Mouse (Mus musculus) lung, embryonic 16.5 days (tissue): ENCODE measurements at regions not wholly inside any gene's neighbourhood (a gene's known extent, or its start where the extent isn't known, plus 50 kb on each side); places are given as distances from the start of the nearest gene placed in this dataset.

Source experiments
- ATAC-seq: fragments of 200-750 bp; cut with Nextera tagmentation; 2 replicates; pipeline ENCODE4 v1.8.0; 2017; ENCODE audit warnings: low read depth, mild to moderate bottlenecking, moderate library complexity
- H3K27ac ChIP-seq: fragments of 300-500 bp; sonication (generic); 2 replicates; pipeline ENCODE4 v1.5.1; 2014; ENCODE audit warnings: mild to moderate bottlenecking, control low read depth, low read length
- H3K27me3 ChIP-seq: fragments of 300-500 bp; sonication (generic); 2 replicates; pipeline ENCODE4 v1.6.1; 2014; ENCODE audit warnings: low read depth, low read length, mixed read lengths; ENCODE audit not compliant: control insufficient read depth, insufficient read depth
- H3K36me3 ChIP-seq: fragments of 300-500 bp; sonication (generic); 2 replicates; pipeline ENCODE4 v1.6.1; 2014; ENCODE audit warnings: low read length; ENCODE audit not compliant: control insufficient read depth, insufficient read depth
- H3K4me1 ChIP-seq: fragments of 300-500 bp; sonication (generic); replicated peaks from 2 replicates; pipeline ENCODE4 v1.6.1; 2014; ENCODE audit warnings: low read length, mixed read lengths; ENCODE audit not compliant: control insufficient read depth, insufficient read depth
- H3K4me2 ChIP-seq: fragments of 300-500 bp; sonication (generic); 2 replicates; pipeline ENCODE4 v1.6.1; 2014; ENCODE audit warnings: low read depth, low read length, control low read depth
- H3K4me3 ChIP-seq: fragments of 300-500 bp; sonication (generic); 2 replicates; pipeline ENCODE4 v1.5.1; 2014; ENCODE audit warnings: mild to moderate bottlenecking, low read length, control low read depth
- H3K9ac ChIP-seq: fragments of 300-500 bp; sonication (generic); 2 replicates; pipeline ENCODE4 v1.6.1; 2014; ENCODE audit warnings: low read length, control low read depth
- H3K9me3 ChIP-seq: fragments of 300-500 bp; sonication (generic); 2 replicates; pipeline ENCODE4 v1.6.1; 2016; ENCODE audit warnings: low read length; ENCODE audit not compliant: control insufficient read depth
- WGBS: fragments of 180-500 bp; shearing (Covaris S2); extraction: QIAGEN DNeasy Blood & Tissue Kit; methylation state at CpG from one replicate; pipeline ENCODE4 v1.1.7; 2014; 5-methylcytosine and 5-hydroxymethylcytosine counted together

GRCm38 (mm10) chr12:26783800-26784199, 314.8 kb downstream of the Cmpk2 start:
- WGBS: 74% methylated on average over 3 of the region's 3 CpGs

GRCm38 (mm10) chr12:26781537-26781936, 312.5 kb downstream of the Cmpk2 start:
- H3K27ac ChIP-seq: no peak overlapping the region
- H3K4me1 ChIP-seq: no peaks in the 10 kb centered on the region
- no peak overlapping the region for H3K9ac ChIP-seq
- WGBS: 81% methylated on average over 3 of the region's 3 CpGs
- H3K9me3 ChIP-seq: 0 out of 2 replicates have a peak, but pooled peaks cover 2% of the 10 kb centered on the region
- no peak for ATAC-seq
- H3K4me2 ChIP-seq: no peak overlapping the region
- H3K4me3 ChIP-seq: no peak overlapping the region
- H3K27me3 ChIP-seq: no peaks in the 10 kb centered on the region
- H3K36me3 ChIP-seq: no peaks in the 10 kb centered on the region

More at GRCm38 (mm10) chr12:26783800-26784199, 314.8 kb downstream of the Cmpk2 start:
- ATAC-seq: no peak
- no peak overlapping the region for H3K4me2 ChIP-seq
- no peak overlapping the region for H3K9ac ChIP-seq
- H3K4me3 ChIP-seq: no peak overlapping the region
- H3K4me1 ChIP-seq: no peaks in the 10 kb centered on the region
- no peaks in the 10 kb centered on the region for H3K36me3 ChIP-seq
- 0 out of 2 replicates have a peak, but pooled peaks cover 2% of the 10 kb centered on the region for H3K9me3 ChIP-seq
- H3K27me3 ChIP-seq: no peaks in the 10 kb centered on the region
- no peak overlapping the region for H3K27ac ChIP-seq

- Histone ChIP-seq H3K4me3 (no peak overlapping the region), H3K4me2 (no peak overlapping the region), H3K27ac (no peak overlapping the region), H3K9ac (no peak overlapping the region), H3K4me1 (no peaks in the 10 kb centered on the region), H3K36me3 (no peaks in the 10 kb centered on the region), H3K27me3 (no peaks in the 10 kb centered on the region), H3K9me3 (0 out of 2 replicates have a peak, but pooled peaks cover 2% of the 10 kb centered on the region)
- WGBS: 62% methylated on average over 3 of the region's 3 CpGs
- no peak for ATAC-seq
Measured at GRCm38 (mm10) chr12:26778796-26779195, 309.8 kb downstream of the Cmpk2 start.

GRCm38 (mm10) chr12:26776986-26777385, 308.0 kb downstream of the Cmpk2 start:
- 90% methylated on average over 1 of the region's 1 CpGs for WGBS
- Histone ChIP-seq H3K9me3 (0 out of 2 replicates have a peak, but pooled peaks cover 2% of the 10 kb centered on the region), H3K27ac (no peak overlapping the region), H3K27me3 (no peaks in the 10 kb centered on the region), H3K36me3 (no peaks in the 10 kb centered on the region), H3K4me2 (no peak overlapping the region), H3K9ac (no peak overlapping the region), H3K4me3 (no peak overlapping the region), H3K4me1 (no peaks in the 10 kb centered on the region)
- ATAC-seq: no peak

GRCm38 (mm10) chr12:26774016-26774415, 305.0 kb downstream of the Cmpk2 start:
- no peak for ATAC-seq
- Histone ChIP-seq H3K27ac (no peak overlapping the region), H3K9ac (no peak overlapping the region), H3K4me2 (no peak overlapping the region), H3K36me3 (no peaks in the 10 kb centered on the region), H3K4me1 (no peaks in the 10 kb centered on the region), H3K4me3 (no peak overlapping the region), H3K9me3 (no peaks in the 10 kb centered on the region), H3K27me3 (no peaks in the 10 kb centered on the region)
- WGBS: 68% methylated on average over 2 of the region's 2 CpGs

- no peaks in the 10 kb centered on the region for H3K9me3 ChIP-seq
- H3K4me1 ChIP-seq: no peaks in the 10 kb centered on the region
- H3K27ac ChIP-seq: no peak overlapping the region
- H3K27me3 ChIP-seq: no peaks in the 10 kb centered on the region
- whole genome bisulfite sequencing: 87% methylated on average over 1 of the region's 1 CpGs
- no peak overlapping the region for H3K9ac ChIP-seq
- ATAC-seq: no peak
- no peak overlapping the region for H3K4me2 ChIP-seq
- H3K36me3 ChIP-seq: no peaks in the 10 kb centered on the region
- H3K4me3 ChIP-seq: no peak overlapping the region
Measured at GRCm38 (mm10) chr12:26770753-26771583, 302.0 kb downstream of the Cmpk2 start.

- ATAC-seq: no peak
- no peak overlapping the region for H3K4me2 ChIP-seq
- H3K4me1 ChIP-seq: no peaks in the 10 kb centered on the region
- H3K27me3 ChIP-seq: no peaks in the 10 kb centered on the region
- no peak overlapping the region for H3K9ac ChIP-seq
- H3K9me3 ChIP-seq: no peaks in the 10 kb centered on the region
- WGBS: 71% methylated on average over 3 of the region's 3 CpGs
- H3K4me3 ChIP-seq: no peak overlapping the region
- H3K27ac ChIP-seq: no peak overlapping the region
- no peaks in the 10 kb centered on the region for H3K36me3 ChIP-seq
Measured at GRCm38 (mm10) chr12:26767551-26767950, 298.5 kb downstream of the Cmpk2 start.

- Histone ChIP-seq H3K4me3 (no peak overlapping the region), H3K9ac (no peak overlapping the region), H3K4me2 (no peak overlapping the region), H3K27ac (no peak overlapping the region), H3K4me1 (no peaks in the 10 kb centered on the region), H3K9me3 (no peaks in the 10 kb centered on the region), H3K36me3 (no peaks in the 10 kb centered on the region), H3K27me3 (no peaks in the 10 kb centered on the region)
- 57% methylated on average over 9 of the region's 9 CpGs for WGBS
- no peak for ATAC-seq
Measured at GRCm38 (mm10) chr12:26758657-26759325, 289.8 kb downstream of the Cmpk2 start.

- no peaks in the 10 kb centered on the region for H3K36me3 ChIP-seq
- ATAC-seq: no peak
- H3K9ac ChIP-seq: no peak overlapping the region
- H3K27ac ChIP-seq: no peak overlapping the region
- H3K9me3 ChIP-seq: no peaks in the 10 kb centered on the region
- H3K27me3 ChIP-seq: no peaks in the 10 kb centered on the region
- H3K4me3 ChIP-seq: no peak overlapping the region
- no peaks in the 10 kb centered on the region for H3K4me1 ChIP-seq
- 19% methylated on average over 2 of the region's 2 CpGs for WGBS
- H3K4me2 ChIP-seq: no peak overlapping the region
Measured at GRCm38 (mm10) chr12:26756284-26756683, 287.3 kb downstream of the Cmpk2 start.
